Mouse (Mus musculus): Measurements from ENCODE around the gene Rgs13. TPM values are rescaled to one million over a fixed set of nuclear protein-coding genes. Genes with fewer than 3 reads are reported as not detected.
A peak's percentile ranks its signal among the peaks of the same experiment; 100 is the strongest.

The Rgs13 gene
- polyA plus RNA-seq, 1 experiment, result 0.12 TPM

- WGBS, result 40% methylated on average over 2 of the region's 2 CpGs
- H3K36me3 ChIP-seq (ENCODE audit: control insufficient read depth, insufficient read depth, low read length), result no peaks in the 10 kb centered on the region
- H3K4me3 ChIP-seq (ENCODE audit: control insufficient read depth, insufficient read depth, low read length), result no peak overlapping the region
- no peak for TF ChIP-seq POLR2A (IDR thresholded peaks at IDR 0.05; ENCODE audit: control insufficient read depth, extremely low read depth, insufficient read depth, low read length, poor library complexity)
- no peak for TF ChIP-seq CTCF (IDR thresholded peaks at IDR 0.05; ENCODE audit: borderline replicate concordance, control insufficient read depth, extremely low read depth, insufficient read depth, low read length, poor library complexity)
- no peaks in the 10 kb centered on the region for H3K27me3 ChIP-seq (ENCODE audit: control insufficient read depth, insufficient read depth, low read length)
- DNase-seq, result no peak
- H3K27ac ChIP-seq (ENCODE audit: control insufficient read depth, insufficient read depth, low read length), result no peak overlapping the region
- no peaks in the 10 kb centered on the region for H3K4me1 ChIP-seq (replicated peaks; ENCODE audit: control insufficient read depth, insufficient read depth, low read length)
Measured at GRCm38 (mm10) chr1:144200496-144200895, 23.3 kb upstream of the Rgs13 start.

GRCm38 (mm10) chr1:144199538-144199937 is 22.4 kb upstream of the Rgs13 start:
- H3K27me3 ChIP-seq (ENCODE audit: control insufficient read depth, insufficient read depth, low read length), result no peaks in the 10 kb centered on the region
- no peak overlapping the region for H3K4me3 ChIP-seq (ENCODE audit: control insufficient read depth, insufficient read depth, low read length)
- H3K4me1 ChIP-seq (replicated peaks; ENCODE audit: control insufficient read depth, insufficient read depth, low read length), result no peaks in the 10 kb centered on the region
- H3K27ac ChIP-seq (ENCODE audit: control insufficient read depth, insufficient read depth, low read length), result no peak overlapping the region
- no peak for DNase-seq
- no peaks in the 10 kb centered on the region for H3K36me3 ChIP-seq (ENCODE audit: control insufficient read depth, insufficient read depth, low read length)
- WGBS, result 13% methylated on average over 1 of the region's 1 CpGs
- TF ChIP-seq CTCF (IDR thresholded peaks at IDR 0.05; ENCODE audit: borderline replicate concordance, control insufficient read depth, extremely low read depth, insufficient read depth, low read length, poor library complexity), result no peak

GRCm38 (mm10) chr1:144197684-144198083 is 20.5 kb upstream of the Rgs13 start:
- Histone ChIP-seq H3K36me3 (ENCODE audit: control insufficient read depth, insufficient read depth, low read length) (no peaks in the 10 kb centered on the region), H3K4me1 (replicated peaks; ENCODE audit: control insufficient read depth, insufficient read depth, low read length) (no peaks in the 10 kb centered on the region), H3K27me3 (ENCODE audit: control insufficient read depth, insufficient read depth, low read length) (no peaks in the 10 kb centered on the region), H3K4me3 (ENCODE audit: control insufficient read depth, insufficient read depth, low read length) (no peak overlapping the region), H3K27ac (ENCODE audit: control insufficient read depth, insufficient read depth, low read length) (no peak overlapping the region)
- peak; percentile 38 for DNase-seq
- 35% methylated on average over 3 of the region's 3 CpGs for WGBS
- TF ChIP-seq CTCF (IDR thresholded peaks at IDR 0.05; ENCODE audit: borderline replicate concordance, control insufficient read depth, extremely low read depth, insufficient read depth, low read length, poor library complexity), result no peak
- TF ChIP-seq POLR2A (IDR thresholded peaks at IDR 0.05; ENCODE audit: control insufficient read depth, extremely low read depth, insufficient read depth, low read length, poor library complexity), result no peak

- DNase-seq, result no peak
Measured at GRCm38 (mm10) chr1:144186655-144187396, 9.7 kb upstream of the Rgs13 start.

GRCm38 (mm10) chr1:144184955-144185715 is 8.0 kb upstream of the Rgs13 start:
- no peak overlapping the region for H3K27ac ChIP-seq (ENCODE audit: control insufficient read depth, insufficient read depth, low read length)
- TF ChIP-seq POLR2A (IDR thresholded peaks at IDR 0.05; ENCODE audit: control insufficient read depth, extremely low read depth, insufficient read depth, low read length, poor library complexity) (no peak), CTCF (IDR thresholded peaks at IDR 0.05; ENCODE audit: borderline replicate concordance, control insufficient read depth, extremely low read depth, insufficient read depth, low read length, poor library complexity) (no peak)
- no peak for DNase-seq
- no peak overlapping the region for H3K4me3 ChIP-seq (ENCODE audit: control insufficient read depth, insufficient read depth, low read length)
- no peaks in the 10 kb centered on the region for H3K27me3 ChIP-seq (ENCODE audit: control insufficient read depth, insufficient read depth, low read length)
- H3K36me3 ChIP-seq (ENCODE audit: control insufficient read depth, insufficient read depth, low read length), result no peaks in the 10 kb centered on the region
- WGBS, result 4% methylated on average over 4 of the region's 4 CpGs
- H3K4me1 ChIP-seq (replicated peaks; ENCODE audit: control insufficient read depth, insufficient read depth, low read length), result peaks cover 4% of the 10 kb centered on the region; the same call in 1 of the 2 replicates

More at GRCm38 (mm10) chr1:144186655-144187396, 9.7 kb upstream of the Rgs13 start:
- WGBS, result 36% methylated on average over 7 of the region's 7 CpGs
- no peaks in the 10 kb centered on the region for H3K36me3 ChIP-seq (ENCODE audit: control insufficient read depth, insufficient read depth, low read length)
- H3K27me3 ChIP-seq (ENCODE audit: control insufficient read depth, insufficient read depth, low read length), result no peaks in the 10 kb centered on the region
- no peak overlapping the region for H3K27ac ChIP-seq (ENCODE audit: control insufficient read depth, insufficient read depth, low read length)
- TF ChIP-seq CTCF (IDR thresholded peaks at IDR 0.05; ENCODE audit: borderline replicate concordance, control insufficient read depth, extremely low read depth, insufficient read depth, low read length, poor library complexity) (no peak), POLR2A (IDR thresholded peaks at IDR 0.05; ENCODE audit: control insufficient read depth, extremely low read depth, insufficient read depth, low read length, poor library complexity) (no peak)
- H3K4me3 ChIP-seq (ENCODE audit: control insufficient read depth, insufficient read depth, low read length), result no peak overlapping the region
- peaks cover 4% of the 10 kb centered on the region; the same call in 1 of the 2 replicates for H3K4me1 ChIP-seq (replicated peaks; ENCODE audit: control insufficient read depth, insufficient read depth, low read length)

GRCm38 (mm10) chr1:144183622-144184021 is 6.5 kb upstream of the Rgs13 start:
- no peak overlapping the region for H3K4me3 ChIP-seq (ENCODE audit: control insufficient read depth, insufficient read depth, low read length)
- H3K27ac ChIP-seq (ENCODE audit: control insufficient read depth, insufficient read depth, low read length), result no peak overlapping the region
- no peaks in the 10 kb centered on the region for H3K36me3 ChIP-seq (ENCODE audit: control insufficient read depth, insufficient read depth, low read length)
- peaks cover 4% of the 10 kb centered on the region; the same call in 1 of the 2 replicates for H3K4me1 ChIP-seq (replicated peaks; ENCODE audit: control insufficient read depth, insufficient read depth, low read length)
- no peak for DNase-seq
- TF ChIP-seq POLR2A (IDR thresholded peaks at IDR 0.05; ENCODE audit: control insufficient read depth, extremely low read depth, insufficient read depth, low read length, poor library complexity) (no peak), CTCF (IDR thresholded peaks at IDR 0.05; ENCODE audit: borderline replicate concordance, control insufficient read depth, extremely low read depth, insufficient read depth, low read length, poor library complexity) (no peak)
- no peaks in the 10 kb centered on the region for H3K27me3 ChIP-seq (ENCODE audit: control insufficient read depth, insufficient read depth, low read length)
